Mouse (Mus musculus): ENCODE data around the gene Zfp974. TPM values are rescaled to one million over a fixed set of nuclear protein-coding genes. Genes with fewer than 3 reads are reported as not detected.
"Not testable (repeated sequence)": the region's sequence is repeated elsewhere in the genome, so short reads cannot be mapped to it uniquely, and the experiment has no call there.

Zfp974 gene
- polyA plus RNA-seq (2012; ENCODE audit: insufficient read depth, low replicate concordance): 0.67 TPM in 1 of 2 replicates, not detected in the other

- H3K4me1 ChIP-seq: peaks cover 37% of the 10 kb centered on the region
- H3K36me3 ChIP-seq (replicated peaks; ENCODE audit: low read length): no peaks in the 10 kb centered on the region
- H3K4me3 ChIP-seq (replicated peaks): peak within 1 kb of the TSS; percentile 92
- no peaks in the 10 kb centered on the region for H3K9me3 ChIP-seq
- no peak for TF ChIP-seq GATA1 (IDR thresholded peaks at IDR 0.05; ENCODE audit: borderline replicate concordance, low read length)
- no peak for TF ChIP-seq FLI1 (IDR thresholded peaks at IDR 0.05; ENCODE audit: low read length)
- H3K27me3 ChIP-seq (replicated peaks): peaks cover 9% of the 10 kb centered on the region
Measured at GRCm38 (mm10) chr7:27928818-27929695, at the start of gene Zfp974. Gene Zfp974 (minus strand): TSS chr7:27929460.

- not testable (repeated sequence) for H3K36me3 ChIP-seq (replicated peaks; ENCODE audit: low read length); H3K27me3 ChIP-seq (replicated peaks); H3K4me3 ChIP-seq (replicated peaks); H3K4me1 ChIP-seq
- H3K9me3 ChIP-seq: peaks cover 13% of the 10 kb centered on the region
Measured at GRCm38 (mm10) chr7:27949451-27949850, 20.2 kb upstream of the Zfp974 start.

DNA sequence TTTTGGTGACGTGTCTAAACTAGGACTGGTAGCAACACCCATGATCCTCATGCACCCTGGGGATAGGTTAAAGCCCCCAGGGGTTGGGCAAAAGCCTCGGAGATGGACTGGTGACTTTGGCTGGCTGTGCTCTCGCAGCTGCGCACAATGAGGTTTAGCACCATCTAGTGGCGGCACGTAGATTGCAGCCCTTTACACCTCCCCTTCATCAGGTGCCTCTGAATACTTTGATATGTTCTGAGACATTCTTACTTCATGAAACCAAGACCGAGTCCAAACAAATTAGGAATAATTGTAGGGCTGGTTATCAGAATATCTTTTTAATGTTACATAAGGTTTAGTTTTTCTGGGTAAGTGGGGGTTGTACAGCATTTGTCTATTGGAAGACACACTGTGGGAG, 12.6 kb upstream of the Zfp974 start:
- not testable (repeated sequence) for H3K4me3 ChIP-seq (replicated peaks); H3K36me3 ChIP-seq (replicated peaks; ENCODE audit: low read length); H3K4me1 ChIP-seq; H3K27me3 ChIP-seq (replicated peaks); H3K9me3 ChIP-seq

GRCm38 (mm10) chr7:27933800-27934158, 4.5 kb upstream of the Zfp974 start:
- H3K27me3 ChIP-seq (replicated peaks); H3K36me3 ChIP-seq (replicated peaks; ENCODE audit: low read length); H3K9me3 ChIP-seq; H3K4me3 ChIP-seq (replicated peaks): not testable (repeated sequence)
- H3K4me1 ChIP-seq: peaks cover 28% of the 10 kb centered on the region

DNA sequence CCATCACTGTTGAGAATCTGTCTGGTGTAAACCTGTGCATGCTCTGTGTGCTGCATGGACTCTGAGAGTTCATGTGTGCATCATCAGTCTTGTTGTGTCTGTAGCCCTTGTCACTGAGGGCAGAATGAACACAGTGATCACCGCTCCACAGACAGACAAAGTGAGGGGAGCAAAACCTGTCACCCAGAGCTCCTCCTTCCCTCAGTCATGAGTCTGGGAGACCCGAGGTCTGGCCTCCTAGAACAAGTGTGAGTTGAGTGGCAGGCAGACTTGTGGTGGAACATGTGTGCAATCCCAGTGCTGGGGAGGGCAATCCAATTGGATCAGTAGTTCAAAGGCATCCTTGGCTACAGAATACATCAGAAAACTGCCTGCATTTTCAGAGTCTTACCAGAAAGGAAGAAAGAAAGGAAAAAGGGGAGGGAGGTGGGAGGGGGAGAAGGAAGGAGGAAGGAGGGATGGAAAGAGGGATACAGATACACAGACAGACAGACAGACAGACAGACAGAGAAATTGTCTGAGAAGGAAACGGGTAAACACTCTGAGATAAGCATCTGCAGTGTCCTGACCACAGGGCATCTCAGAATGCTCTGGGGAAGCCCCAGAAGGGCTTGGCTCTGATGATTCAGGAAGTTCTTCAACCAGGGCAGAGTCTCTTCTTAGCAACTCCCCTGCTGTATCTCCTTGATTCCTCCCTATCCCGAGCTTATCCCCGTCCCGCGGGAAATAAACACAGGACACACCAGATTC, 4.0 kb upstream of the Zfp974 start:
- peaks cover 33% of the 10 kb centered on the region for H3K4me1 ChIP-seq
- H3K4me3 ChIP-seq (replicated peaks): peak overlapping the region; percentile 67
- TF ChIP-seq GATA1 (IDR thresholded peaks at IDR 0.05; ENCODE audit: borderline replicate concordance, low read length) (no peak), FLI1 (IDR thresholded peaks at IDR 0.05; ENCODE audit: low read length) (no peak)
- no peaks in the 10 kb centered on the region for H3K9me3 ChIP-seq
- peaks cover 9% of the 10 kb centered on the region for H3K27me3 ChIP-seq (replicated peaks)
- no peaks in the 10 kb centered on the region for H3K36me3 ChIP-seq (replicated peaks; ENCODE audit: low read length)

- not testable (repeated sequence) for H3K9me3 ChIP-seq; H3K27me3 ChIP-seq (replicated peaks); H3K4me3 ChIP-seq (replicated peaks); H3K36me3 ChIP-seq (replicated peaks; ENCODE audit: low read length)
- peaks cover 26% of the 10 kb centered on the region for H3K4me1 ChIP-seq
Measured at GRCm38 (mm10) chr7:27927041-27927440, 2.2 kb downstream of the Zfp974 start.

DNA sequence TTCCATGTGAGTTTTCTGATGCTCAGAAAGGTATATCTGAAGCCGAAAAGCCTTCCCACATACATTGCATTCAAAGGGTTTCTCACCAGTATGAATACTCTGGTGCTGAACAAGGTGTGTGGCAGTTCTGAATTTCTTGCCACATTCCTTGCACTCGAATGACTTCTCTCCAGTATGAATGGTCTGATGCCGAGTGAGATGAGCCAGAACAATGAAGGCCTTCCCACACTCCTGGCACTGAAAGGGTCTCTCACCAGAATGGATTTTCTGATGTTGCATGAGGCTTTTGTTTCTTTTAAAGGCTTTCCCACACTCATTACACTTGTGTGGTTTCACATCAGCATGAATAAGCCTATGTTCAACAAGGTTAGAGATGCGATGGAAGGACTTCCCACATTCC, 18.3 kb downstream of the Zfp974 start:
- H3K36me3 ChIP-seq (replicated peaks; ENCODE audit: low read length); H3K4me3 ChIP-seq (replicated peaks); H3K4me1 ChIP-seq; H3K27me3 ChIP-seq (replicated peaks): not testable (repeated sequence)
- H3K9me3 ChIP-seq: peaks cover 12% of the 10 kb centered on the region; the same call in 1 of the 2 replicates

GRCm38 (mm10) chr7:27905061-27905848, 24.0 kb downstream of the Zfp974 start:
- no peaks in the 10 kb centered on the region for H3K4me1 ChIP-seq
- no peaks in the 10 kb centered on the region for H3K36me3 ChIP-seq (replicated peaks; ENCODE audit: low read length)
- TF ChIP-seq GATA1 (IDR thresholded peaks at IDR 0.05; ENCODE audit: borderline replicate concordance, low read length): no peak
- TF ChIP-seq FLI1 (IDR thresholded peaks at IDR 0.05; ENCODE audit: low read length): no peak
- no peaks in the 10 kb centered on the region for H3K27me3 ChIP-seq (replicated peaks)
- H3K4me3 ChIP-seq (replicated peaks): no peak overlapping the region
- peaks cover 6% of the 10 kb centered on the region for H3K9me3 ChIP-seq

DNA sequence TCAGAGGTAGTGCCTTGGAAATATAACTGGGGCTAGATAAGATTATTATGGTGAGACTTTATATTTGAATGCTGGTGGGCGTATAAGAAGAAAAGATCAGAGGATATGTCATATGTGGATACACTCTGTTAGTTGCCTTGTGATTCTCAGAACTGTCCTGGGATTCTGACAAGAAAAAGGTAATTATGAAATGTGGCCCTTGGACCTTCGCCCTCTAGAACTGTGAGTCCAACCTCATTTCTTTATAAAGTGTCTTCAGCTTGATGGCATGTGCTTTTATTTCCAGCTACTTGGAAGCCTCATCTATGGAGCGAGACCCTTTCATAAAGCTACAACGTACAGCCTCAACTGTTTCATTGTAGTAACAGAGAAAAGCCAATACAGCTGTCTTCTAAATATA, 28.7 kb downstream of the Zfp974 start:
- no peaks in the 10 kb centered on the region for H3K27me3 ChIP-seq (replicated peaks)
- H3K9me3 ChIP-seq: peaks cover 8% of the 10 kb centered on the region
- TF ChIP-seq GATA1 (IDR thresholded peaks at IDR 0.05; ENCODE audit: borderline replicate concordance, low read length): no peak
- no peak for TF ChIP-seq FLI1 (IDR thresholded peaks at IDR 0.05; ENCODE audit: low read length)

GRCm38 (mm10) chr7:27881721-27882120, 47.5 kb downstream of the Zfp974 start:
- peaks cover 77% of the 10 kb centered on the region for H3K36me3 ChIP-seq (replicated peaks; ENCODE audit: low read length)
- H3K4me3 ChIP-seq (replicated peaks): no peak overlapping the region
- no peak for TF ChIP-seq GATA1 (IDR thresholded peaks at IDR 0.05; ENCODE audit: borderline replicate concordance, low read length)
- H3K4me1 ChIP-seq: no peaks in the 10 kb centered on the region
- no peaks in the 10 kb centered on the region for H3K27me3 ChIP-seq (replicated peaks)
- peaks cover 71% of the 10 kb centered on the region for H3K9me3 ChIP-seq

More for the DNA sequence above, 28.7 kb downstream of the Zfp974 start:
- no peaks in the 10 kb centered on the region for H3K4me1 ChIP-seq
- no peak overlapping the region for H3K4me3 ChIP-seq (replicated peaks)
- no peaks in the 10 kb centered on the region for H3K36me3 ChIP-seq (replicated peaks; ENCODE audit: low read length)

DNA sequence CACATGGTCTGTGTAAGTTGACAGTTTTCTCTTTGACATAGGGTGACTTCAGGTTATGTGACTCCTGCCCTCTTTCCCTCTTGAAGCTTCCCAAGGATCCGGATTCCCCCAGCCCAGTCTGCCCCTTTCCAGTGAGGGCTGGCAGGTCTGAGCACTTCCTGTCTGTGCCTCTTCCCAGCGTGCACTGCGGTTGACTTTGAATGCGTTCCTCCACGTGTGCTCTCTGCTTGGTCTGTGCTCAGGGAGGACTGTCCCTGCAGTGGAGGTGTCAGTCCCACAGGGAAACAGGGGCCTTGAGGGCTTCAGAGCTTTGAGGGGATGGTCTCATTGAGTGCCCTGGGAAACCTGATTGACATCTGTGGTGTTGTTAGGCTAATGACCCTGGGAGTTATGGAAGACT, 66.7 kb downstream of the Zfp974 start:
- H3K4me3 ChIP-seq (replicated peaks); H3K27me3 ChIP-seq (replicated peaks); H3K9me3 ChIP-seq: not testable (repeated sequence)
- H3K4me1 ChIP-seq: peaks cover 23% of the 10 kb centered on the region
- peaks cover 36% of the 10 kb centered on the region for H3K36me3 ChIP-seq (replicated peaks; ENCODE audit: low read length)
